Mouse (Mus musculus): ENCODE data around the gene Amdhd2. TPM values are rescaled to one million over a fixed set of nuclear protein-coding genes. Genes with fewer than 3 reads are reported as not detected.
A peak's percentile ranks its signal among the peaks of the same experiment; 100 is the strongest.

The Amdhd2 gene
- polyA plus RNA-seq, 1 experiment from 2014 or later, result 27.1 TPM

- 85% methylated on average over 4 of the region's 4 CpGs for WGBS
- DNase-seq (ENCODE audit: low spot score) (no peak), ATAC-seq (replicated peaks; ENCODE audit: low FRiP score, low TSS enrichment, low read depth) (no peak)
- no peak overlapping the region for H3K9ac ChIP-seq (ENCODE audit: low read length)
- H3K4me2 ChIP-seq (ENCODE audit: low read length), result no peak overlapping the region
- 0 out of 2 replicates have a peak, but pooled peaks cover 3% of the 10 kb centered on the region for H3K36me3 ChIP-seq (ENCODE audit: control insufficient read depth, insufficient read depth, low read length)
- H3K27ac ChIP-seq (ENCODE audit: low read depth), result no peak overlapping the region
- H3K9me3 ChIP-seq (ENCODE audit: control insufficient read depth, low read length), result no peaks in the 10 kb centered on the region
- no peak overlapping the region for H3K4me3 ChIP-seq (ENCODE audit: low read depth, low read length)
- no peaks in the 10 kb centered on the region for H3K4me1 ChIP-seq (replicated peaks; ENCODE audit: control insufficient read depth, insufficient read depth, low read length)
- H3K27me3 ChIP-seq (replicated peaks; ENCODE audit: control insufficient read depth, insufficient read depth, low read length), result no peaks in the 10 kb centered on the region
Observed at GRCm38 (mm10) chr17:24191481-24191880, 27.9 kb upstream of the Amdhd2 start.

GRCm38 (mm10) chr17:24190934-24191333 lies 27.4 kb upstream of the Amdhd2 start:
- 87% methylated on average over 2 of the region's 2 CpGs for WGBS
- ATAC-seq (replicated peaks; ENCODE audit: low FRiP score, low TSS enrichment, low read depth), result no peak

GRCm38 (mm10) chr17:24174259-24174658 lies 10.7 kb upstream of the Amdhd2 start:
- Histone ChIP-seq H3K27ac (ENCODE audit: low read depth) (no peak overlapping the region), H3K4me1 (replicated peaks; ENCODE audit: control insufficient read depth, insufficient read depth, low read length) (peaks cover 4% of the 10 kb centered on the region; the same call in 1 of the 2 replicates), H3K36me3 (ENCODE audit: control insufficient read depth, insufficient read depth, low read length) (no peaks in the 10 kb centered on the region), H3K4me2 (ENCODE audit: low read length) (no peak overlapping the region), H3K9ac (ENCODE audit: low read length) (no peak overlapping the region), H3K4me3 (ENCODE audit: low read depth, low read length) (no peak overlapping the region), H3K9me3 (ENCODE audit: control insufficient read depth, low read length) (no peaks in the 10 kb centered on the region), H3K27me3 (replicated peaks; ENCODE audit: control insufficient read depth, insufficient read depth, low read length) (no peaks in the 10 kb centered on the region)
- no peak for DNase-seq (ENCODE audit: low spot score)
- ATAC-seq (replicated peaks; ENCODE audit: low FRiP score, low TSS enrichment, low read depth), result no peak
- WGBS, result 73% methylated on average over 3 of the region's 3 CpGs

More at GRCm38 (mm10) chr17:24190934-24191333, 27.4 kb upstream of the Amdhd2 start:
- Histone ChIP-seq H3K36me3 (ENCODE audit: control insufficient read depth, insufficient read depth, low read length) (0 out of 2 replicates have a peak, but pooled peaks cover 3% of the 10 kb centered on the region), H3K9me3 (ENCODE audit: control insufficient read depth, low read length) (no peaks in the 10 kb centered on the region), H3K9ac (ENCODE audit: low read length) (no peak overlapping the region), H3K27me3 (replicated peaks; ENCODE audit: control insufficient read depth, insufficient read depth, low read length) (no peaks in the 10 kb centered on the region), H3K4me1 (replicated peaks; ENCODE audit: control insufficient read depth, insufficient read depth, low read length) (no peaks in the 10 kb centered on the region), H3K4me2 (ENCODE audit: low read length) (no peak overlapping the region), H3K4me3 (ENCODE audit: low read depth, low read length) (no peak overlapping the region), H3K27ac (ENCODE audit: low read depth) (no peak overlapping the region)
- DNase-seq (ENCODE audit: low spot score), result no peak

GRCm38 (mm10) chr17:24173423-24173822 lies 9.9 kb upstream of the Amdhd2 start:
- ATAC-seq (replicated peaks; ENCODE audit: low FRiP score, low TSS enrichment, low read depth), result no peak

GRCm38 (mm10) chr17:24171738-24172137 lies 8.2 kb upstream of the Amdhd2 start:
- Histone ChIP-seq H3K9ac (ENCODE audit: low read length) (no peak overlapping the region), H3K9me3 (ENCODE audit: control insufficient read depth, low read length) (no peaks in the 10 kb centered on the region), H3K4me2 (ENCODE audit: low read length) (no peak overlapping the region), H3K4me3 (ENCODE audit: low read depth, low read length) (no peak overlapping the region), H3K4me1 (replicated peaks; ENCODE audit: control insufficient read depth, insufficient read depth, low read length) (peaks cover 13% of the 10 kb centered on the region), H3K27me3 (replicated peaks; ENCODE audit: control insufficient read depth, insufficient read depth, low read length) (no peaks in the 10 kb centered on the region), H3K36me3 (ENCODE audit: control insufficient read depth, insufficient read depth, low read length) (peaks cover 11% of the 10 kb centered on the region), H3K27ac (ENCODE audit: low read depth) (no peak overlapping the region)
- 86% methylated on average over 4 of the region's 4 CpGs for WGBS
- ATAC-seq (replicated peaks; ENCODE audit: low FRiP score, low TSS enrichment, low read depth), result no peak
- DNase-seq (ENCODE audit: low spot score), result no peak

More at GRCm38 (mm10) chr17:24173423-24173822, 9.9 kb upstream of the Amdhd2 start:
- H3K27ac ChIP-seq (ENCODE audit: low read depth), result no peak overlapping the region
- no peak overlapping the region for H3K9ac ChIP-seq (ENCODE audit: low read length)
- 5% methylated on average over 3 of the region's 3 CpGs for WGBS
- peak; percentile 72 for DNase-seq (ENCODE audit: low spot score)
- H3K27me3 ChIP-seq (replicated peaks; ENCODE audit: control insufficient read depth, insufficient read depth, low read length), result no peaks in the 10 kb centered on the region
- no peak overlapping the region for H3K4me2 ChIP-seq (ENCODE audit: low read length)
- H3K4me1 ChIP-seq (replicated peaks; ENCODE audit: control insufficient read depth, insufficient read depth, low read length), result peaks cover 5% of the 10 kb centered on the region
- no peaks in the 10 kb centered on the region for H3K9me3 ChIP-seq (ENCODE audit: control insufficient read depth, low read length)
- no peaks in the 10 kb centered on the region for H3K36me3 ChIP-seq (ENCODE audit: control insufficient read depth, insufficient read depth, low read length)
- H3K4me3 ChIP-seq (ENCODE audit: low read depth, low read length), result no peak overlapping the region

- H3K9ac ChIP-seq (ENCODE audit: low read length), result no peak overlapping the region
- no peaks in the 10 kb centered on the region for H3K27me3 ChIP-seq (replicated peaks; ENCODE audit: control insufficient read depth, insufficient read depth, low read length)
- WGBS, result 78% methylated on average over 5 of the region's 5 CpGs
- no peak for ATAC-seq (replicated peaks; ENCODE audit: low FRiP score, low TSS enrichment, low read depth)
- H3K9me3 ChIP-seq (ENCODE audit: control insufficient read depth, low read length), result no peaks in the 10 kb centered on the region
- H3K4me2 ChIP-seq (ENCODE audit: low read length), result no peak overlapping the region
- H3K27ac ChIP-seq (ENCODE audit: low read depth), result no peak overlapping the region
- H3K4me3 ChIP-seq (ENCODE audit: low read depth, low read length), result no peak overlapping the region
- H3K36me3 ChIP-seq (ENCODE audit: control insufficient read depth, insufficient read depth, low read length), result peaks cover 18% of the 10 kb centered on the region
- no peak for DNase-seq (ENCODE audit: low spot score)
- H3K4me1 ChIP-seq (replicated peaks; ENCODE audit: control insufficient read depth, insufficient read depth, low read length), result peaks cover 13% of the 10 kb centered on the region
Observed at GRCm38 (mm10) chr17:24170729-24171128, 7.2 kb upstream of the Amdhd2 start.

GRCm38 (mm10) chr17:24170125-24170524 lies 6.6 kb upstream of the Amdhd2 start:
- DNase-seq (ENCODE audit: low spot score), result no peak
- Histone ChIP-seq H3K4me1 (replicated peaks; ENCODE audit: control insufficient read depth, insufficient read depth, low read length) (peaks cover 13% of the 10 kb centered on the region), H3K9me3 (ENCODE audit: control insufficient read depth, low read length) (no peaks in the 10 kb centered on the region), H3K36me3 (ENCODE audit: control insufficient read depth, insufficient read depth, low read length) (peaks cover 23% of the 10 kb centered on the region), H3K9ac (ENCODE audit: low read length) (peak overlapping the region; percentile 84), H3K4me3 (ENCODE audit: low read depth, low read length) (peak overlapping the region; percentile 74), H3K27ac (ENCODE audit: low read depth) (no peak overlapping the region), H3K27me3 (replicated peaks; ENCODE audit: control insufficient read depth, insufficient read depth, low read length) (no peaks in the 10 kb centered on the region), H3K4me2 (ENCODE audit: low read length) (peak overlapping the region; percentile 88)
- whole genome bisulfite sequencing, result 61% methylated on average over 3 of the region's 3 CpGs
- no peak for ATAC-seq (replicated peaks; ENCODE audit: low FRiP score, low TSS enrichment, low read depth)

GRCm38 (mm10) chr17:24169317-24170065 lies 5.9 kb upstream of the Amdhd2 start, which contains the start of gene Atp6v0c:
TSS of gene Atp6v0c (minus strand) at chr17:24169702.
- Histone ChIP-seq H3K4me1 (replicated peaks; ENCODE audit: control insufficient read depth, insufficient read depth, low read length) (peaks cover 13% of the 10 kb centered on the region), H3K36me3 (ENCODE audit: control insufficient read depth, insufficient read depth, low read length) (peaks cover 29% of the 10 kb centered on the region), H3K4me2 (ENCODE audit: low read length) (peak within 1 kb of the TSS; percentile 88), H3K4me3 (ENCODE audit: low read depth, low read length) (peak within 1 kb of the TSS; percentile 74), H3K9me3 (ENCODE audit: control insufficient read depth, low read length) (no peaks in the 10 kb centered on the region), H3K9ac (ENCODE audit: low read length) (peak within 1 kb of the TSS; percentile 84), H3K27ac (ENCODE audit: low read depth) (peak within 1 kb of the TSS; percentile 94), H3K27me3 (replicated peaks; ENCODE audit: control insufficient read depth, insufficient read depth, low read length) (no peaks in the 10 kb centered on the region)
- ATAC-seq (replicated peaks; ENCODE audit: low FRiP score, low TSS enrichment, low read depth) (peak; percentile 89), DNase-seq (ENCODE audit: low spot score) (peak; percentile 98)
- WGBS, result under 1% methylated on average over 58 of the region's 58 CpGs
